Mouse (Mus musculus) heart, postnatal 0 days (tissue): Measurements from ENCODE around the gene Selenon.

Experiments used
- CTCF ChIP-seq: IDR thresholded peaks from 2 replicates; pipeline ENCODE4 v1.5.1; 2016; ENCODE audit warnings: antibody characterized with exemption, control low read depth, low read depth
- EP300 ChIP-seq: IDR thresholded peaks from 2 replicates; pipeline ENCODE4 v1.6.1; 2016; ENCODE audit warnings: antibody characterized with exemption, low read depth

GRCm38 (mm10) chr4:134581365-134581764 is 29.4 kb upstream of the Selenon start:
- TF ChIP-seq CTCF (no peak), EP300 (no peak)
